Mouse (Mus musculus): ENCODE measurements around the gene Nudt11. TPM values are rescaled to one million over a fixed set of nuclear protein-coding genes. Genes with fewer than 3 reads are reported as not detected.
"Not testable (repeated sequence)": the region's sequence is repeated elsewhere in the genome, so short reads cannot be mapped to it uniquely, and the experiment has no call there.

Nudt11 gene
- polyA plus RNA-seq (2016; fragmentation: Nextera tagmentation; extraction: Ambion mirVana) = 6.8 and 7.4 TPM in 2 replicates

GRCm38 (mm10) chrX:6047066-6047935 is at the start of gene Nudt11:
Gene Nudt11 (plus strand): TSS chrX:6047453.
- H3K36me3 ChIP-seq; DNase-seq (ENCODE audit: low spot score); H3K4me1 ChIP-seq; H3K27ac ChIP-seq; H3K9me3 ChIP-seq; H3K27me3 ChIP-seq (ENCODE audit: insufficient read depth, poor library complexity, severe bottlenecking): not testable (repeated sequence)
- WGBS = 22% methylated on average over 19 of the region's 121 CpGs
- peak within 1 kb of the TSS; percentile 53; the same call in 1 of the 2 replicates for H3K4me3 ChIP-seq

- peak overlapping the region; percentile 53 for H3K4me3 ChIP-seq
- not testable (repeated sequence) for DNase-seq (ENCODE audit: low spot score); H3K9me3 ChIP-seq; H3K36me3 ChIP-seq; H3K27ac ChIP-seq; H3K27me3 ChIP-seq (ENCODE audit: insufficient read depth, poor library complexity, severe bottlenecking); H3K4me1 ChIP-seq
- 11% methylated on average over 11 of the region's 60 CpGs for WGBS
Measured at GRCm38 (mm10) chrX:6047936-6048614, 822 bp downstream of the Nudt11 start.

GRCm38 (mm10) chrX:6061563-6061962 is 14.3 kb downstream of the Nudt11 start:
- Histone ChIP-seq H3K9me3 (no peaks in the 10 kb centered on the region), H3K27ac (no peak overlapping the region), H3K4me3 (no peak overlapping the region), H3K36me3 (no peaks in the 10 kb centered on the region), H3K27me3 (ENCODE audit: insufficient read depth, poor library complexity, severe bottlenecking) (no peaks in the 10 kb centered on the region), H3K4me1 (no peaks in the 10 kb centered on the region)
- no peak for DNase-seq (ENCODE audit: low spot score)
- 67% methylated on average over 1 of the region's 1 CpGs for WGBS

- Histone ChIP-seq H3K9me3 (peaks cover 18% of the 10 kb centered on the region), H3K4me3 (no peak within 1 kb of the TSS), H3K36me3 (no peaks in the 10 kb centered on the region), H3K4me1 (no peaks in the 10 kb centered on the region), H3K27me3 (ENCODE audit: insufficient read depth, poor library complexity, severe bottlenecking) (no peaks in the 10 kb centered on the region), H3K27ac (no peak within 1 kb of the TSS)
- DNase-seq (ENCODE audit: low spot score) = no peak
- 87% methylated on average over 39 of the region's 39 CpGs for WGBS
Measured at GRCm38 (mm10) chrX:6082954-6083680, 35.9 kb downstream of the Nudt11 start, which contains the start of gene AU022751. Gene AU022751 (minus strand): TSS chrX:6083419.

- H3K36me3 ChIP-seq = no peaks in the 10 kb centered on the region
- peak overlapping the region; percentile 54 for H3K4me3 ChIP-seq
- 26% methylated on average over 12 of the region's 12 CpGs for WGBS
- no peaks in the 10 kb centered on the region for H3K4me1 ChIP-seq
- no peak overlapping the region for H3K27ac ChIP-seq
- no peaks in the 10 kb centered on the region for H3K9me3 ChIP-seq
- no peaks in the 10 kb centered on the region for H3K27me3 ChIP-seq (ENCODE audit: insufficient read depth, poor library complexity, severe bottlenecking)
- no peak for DNase-seq (ENCODE audit: low spot score)
Measured at GRCm38 (mm10) chrX:6091547-6091946, 44.3 kb downstream of the Nudt11 start.

- Histone ChIP-seq H3K27ac (no peak overlapping the region), H3K9me3 (no peaks in the 10 kb centered on the region), H3K36me3 (no peaks in the 10 kb centered on the region), H3K27me3 (ENCODE audit: insufficient read depth, poor library complexity, severe bottlenecking) (no peaks in the 10 kb centered on the region), H3K4me1 (no peaks in the 10 kb centered on the region), H3K4me3 (peak overlapping the region; percentile 54)
- DNase-seq (ENCODE audit: low spot score) = no peak
- 9% methylated on average over 30 of the region's 30 CpGs for WGBS
Measured at GRCm38 (mm10) chrX:6091996-6092757, 44.9 kb downstream of the Nudt11 start.

Small RNA genes lying within 50 kb of the gene (microRNA-seq; reads per million reads assigned to microRNA genes)
- gene Gm27360 = not detected

Other genes with a start within 250 kb of the Nudt11 start
- 0.06 TPM in 1 of 2 replicates, not detected in the other for gene AU022751, start 36.0 kb downstream of the Nudt11 start, polyA plus RNA-seq (2016; fragmentation: Nextera tagmentation; extraction: Ambion mirVana)
- gene Nudt10, start 125.6 kb downstream of the Nudt11 start, polyA plus RNA-seq (2016; fragmentation: Nextera tagmentation; extraction: Ambion mirVana) = 5.7 and 6.0 TPM in 2 replicates

Data from heart, embryonic 10.5 days (tissue).